Mouse (Mus musculus): ENCODE results near the gene Olfr309. TPM values are rescaled to one million over a fixed set of nuclear protein-coding genes. Genes with fewer than 3 reads are reported as not detected.

Gene Olfr309
- not detected for polyA plus RNA-seq (2017; shearing (Covaris generic))

DNA sequence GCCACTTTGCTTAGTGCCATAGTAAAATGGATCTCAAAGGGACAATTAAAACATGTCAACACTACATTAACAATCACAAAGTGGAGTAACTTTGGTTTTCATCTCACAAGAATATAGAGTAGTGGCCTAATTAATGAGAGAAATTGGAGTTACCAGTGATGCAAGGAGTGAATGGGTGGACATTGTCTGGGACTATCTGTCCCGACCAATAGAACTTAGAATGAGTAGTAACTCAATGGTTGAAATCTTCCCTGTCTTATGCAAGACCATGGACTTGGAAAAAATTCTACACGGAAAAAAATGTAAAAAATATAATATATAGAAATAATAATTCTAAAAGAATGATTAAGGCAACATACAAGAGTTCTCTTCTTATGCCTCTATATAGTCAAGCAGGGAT is at the start of gene Olfr309:
TSS of gene Olfr309 (minus strand) at position 101 of the 400 bp plus-strand sequence.

DNA sequence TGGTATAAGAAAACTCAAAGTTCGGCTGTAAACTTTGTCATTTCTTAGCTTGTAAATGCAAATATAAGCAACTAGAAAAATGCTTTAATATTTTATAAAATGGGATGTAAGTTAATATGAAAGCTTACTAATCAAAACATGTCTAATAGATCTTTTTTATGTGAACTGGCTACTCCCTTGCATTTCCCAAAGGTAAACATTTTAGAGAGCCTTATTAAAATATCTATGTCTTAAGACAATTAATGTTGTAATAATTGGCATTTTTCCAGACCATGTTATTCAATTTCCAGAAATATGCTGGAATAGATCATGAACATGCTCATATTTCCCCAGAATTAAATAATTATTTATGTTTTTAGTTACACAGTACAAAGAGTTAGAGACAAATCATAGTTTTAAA is 24.0 kb upstream of the Olfr309 start, which contains the start of gene Olfr307:
TSS of gene Olfr307 (minus strand) at position 101 of the 400 bp plus-strand sequence.

DNA sequence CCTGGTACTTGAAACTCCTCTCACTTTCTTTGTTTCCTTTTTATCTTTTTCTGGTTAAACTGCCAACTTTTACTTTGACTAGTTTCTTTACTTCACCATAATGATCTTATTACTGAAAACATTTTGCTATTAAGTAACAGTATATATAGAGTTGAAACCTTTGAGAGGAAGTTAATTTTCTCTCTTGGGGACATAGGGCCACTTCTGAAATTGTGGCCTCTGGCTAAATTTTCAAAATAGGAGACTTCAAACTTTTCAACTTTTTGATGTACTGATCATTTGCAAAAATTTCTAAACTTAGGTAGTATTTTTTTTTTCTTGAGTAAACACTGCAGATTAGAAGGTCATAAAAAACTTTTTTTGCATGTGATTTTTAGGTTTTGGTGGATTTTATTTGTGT is 12.0 kb upstream of the Olfr309 start, which contains the start of gene Olfr308:
TSS of gene Olfr308 (minus strand) at position 101 of the 400 bp plus-strand sequence.

DNA sequence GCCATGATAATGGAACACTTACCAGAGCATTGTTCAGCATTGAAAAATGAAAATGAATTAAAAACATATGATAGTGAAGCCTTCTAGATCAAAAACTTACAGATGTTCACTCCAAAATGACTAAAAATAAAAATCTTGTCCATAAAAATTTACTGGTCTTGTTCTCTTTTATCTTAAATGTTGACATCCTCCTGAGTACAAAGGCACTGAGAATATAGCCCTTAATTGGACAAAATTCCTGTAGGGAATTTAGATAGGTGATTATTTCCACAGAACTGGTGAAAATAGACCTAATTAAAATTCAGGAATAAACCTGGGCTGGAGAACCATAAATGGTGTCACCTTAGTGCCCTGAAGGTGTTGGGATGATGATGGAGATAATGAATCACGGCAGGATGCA is 36.4 kb downstream of the Olfr309 start, which contains the start of gene Olfr310:
TSS of gene Olfr310 (minus strand) at position 101 of the 400 bp plus-strand sequence.

Other genes with a start within 250 kb of the Olfr309 start
- not detected for gene Vmn2r75, start 141.9 kb downstream of the Olfr309 start, polyA plus RNA-seq (2017; shearing (Covaris generic))
- gene Vmn2r76, start 67.4 kb downstream of the Olfr309 start, polyA plus RNA-seq (2017; shearing (Covaris generic)): 0.04 TPM
- not detected for gene Olfr310, start 36.5 kb downstream of the Olfr309 start, polyA plus RNA-seq (2017; shearing (Covaris generic))
- not detected for gene Olfr308, start 11.9 kb upstream of the Olfr309 start, polyA plus RNA-seq (2017; shearing (Covaris generic))
- gene Olfr307, start 23.9 kb upstream of the Olfr309 start, polyA plus RNA-seq (2017; shearing (Covaris generic)): not detected
- not detected for gene Olfr305, start 53.2 kb upstream of the Olfr309 start, polyA plus RNA-seq (2017; shearing (Covaris generic))
- gene Olfr304, start 73.0 kb upstream of the Olfr309 start, polyA plus RNA-seq (2017; shearing (Covaris generic)): not detected
- gene Olfr303, start 84.1 kb upstream of the Olfr309 start, polyA plus RNA-seq (2017; shearing (Covaris generic)): not detected
- not detected for gene Olfr301, start 90.1 kb upstream of the Olfr309 start, polyA plus RNA-seq (2017; shearing (Covaris generic))
- gene Olfr299, start 146.2 kb upstream of the Olfr309 start, polyA plus RNA-seq (2017; shearing (Covaris generic)): not detected
- gene Olfr298, start 178.8 kb upstream of the Olfr309 start, polyA plus RNA-seq (2017; shearing (Covaris generic)): not detected
- gene Olfr297, start 206.3 kb upstream of the Olfr309 start, polyA plus RNA-seq (2017; shearing (Covaris generic)): not detected